Mouse (Mus musculus) neural tube, embryonic 12.5 days (tissue): ENCODE measurements around the gene Ppif. TPM values are rescaled to one million over a fixed set of nuclear protein-coding genes. Genes with fewer than 3 reads are reported as not detected.

Experiments used
- ATAC-seq: fragments of 200-750 bp; cut with Nextera tagmentation; 2 replicates; pipeline ENCODE4 v1.8.0; 2017; ENCODE audit warnings: low read depth, mild to moderate bottlenecking, moderate TSS enrichment, moderate library complexity; ENCODE audit not compliant: low FRiP score
- H3K27ac ChIP-seq: fragments of 300-500 bp; sonication (generic); 2 replicates; pipeline ENCODE4 v1.5.1; 2016
- H3K27me3 ChIP-seq: fragments of 300-500 bp; sonication (generic); replicated peaks from 2 replicates; pipeline ENCODE4 v1.6.1; 2016; ENCODE audit warnings: mild to moderate bottlenecking
- H3K36me3 ChIP-seq: fragments of 300-500 bp; sonication (generic); 2 replicates; pipeline ENCODE4 v1.6.1; 2016; ENCODE audit warnings: mild to moderate bottlenecking
- H3K4me1 ChIP-seq: fragments of 300-500 bp; sonication (generic); 2 replicates; pipeline ENCODE4 v1.6.1; 2016
- H3K4me2 ChIP-seq: fragments of 300-500 bp; sonication (generic); replicated peaks from 2 replicates; pipeline ENCODE4 v1.6.1; 2016; ENCODE audit warnings: mild to moderate bottlenecking
- H3K4me3 ChIP-seq: fragments of 300-500 bp; sonication (generic); 2 replicates; pipeline ENCODE4 v1.5.1; 2016
- H3K9ac ChIP-seq: fragments of 300-500 bp; sonication (generic); 2 replicates; pipeline ENCODE4 v1.6.1; 2016; ENCODE audit warnings: mild to moderate bottlenecking
- H3K9me3 ChIP-seq: fragments of 300-500 bp; sonication (generic); 2 replicates; pipeline ENCODE4 v1.6.1; 2016; ENCODE audit warnings: mild to moderate bottlenecking
- WGBS: fragments of 180-500 bp; shearing (Covaris S2); methylation state at CpG from one replicate; pipeline ENCODE4 v1.1.7; 2016; 5-methylcytosine and 5-hydroxymethylcytosine counted together
- polyA plus RNA-seq: library from polyadenylated mRNA; unstranded; fragments of >200 nt; fragmentation: Nextera tagmentation; extraction: Ambion mirVana; gene quantifications from 2 replicates; pipeline ENCODE4 v1.2.1, GENCODE M21; 2016

Gene Ppif
- polyA plus RNA-seq, 1 experiment from 2014 or later, result 24.7 TPM

DNA sequence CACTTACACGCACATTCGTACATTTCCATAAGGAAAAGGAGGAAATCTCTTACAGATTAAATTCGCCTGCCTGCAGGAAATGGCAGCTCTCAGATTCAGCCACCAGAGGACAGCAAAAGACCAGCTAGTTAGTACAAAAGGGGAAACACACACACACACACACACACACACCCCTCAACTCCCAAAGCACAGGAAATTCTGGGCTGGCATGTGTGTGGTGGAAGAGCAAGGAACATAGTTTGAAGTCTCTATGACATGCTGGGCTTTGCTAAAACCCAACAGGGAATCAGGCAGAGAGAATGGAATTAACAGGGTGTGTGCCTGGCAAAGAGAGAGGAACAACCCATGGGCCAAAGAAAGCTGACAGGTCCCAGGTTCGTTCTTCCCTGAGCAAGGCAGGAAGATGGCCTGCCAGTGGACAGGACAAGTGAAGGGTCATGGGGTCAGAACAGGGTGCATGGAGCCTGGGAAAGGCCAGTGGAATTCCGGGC lies 13.8 kb downstream of the Ppif start:
- Histone ChIP-seq H3K9me3 (no peaks in the 10 kb centered on the region), H3K36me3 (no peaks in the 10 kb centered on the region), H3K9ac (no peak overlapping the region), H3K4me3 (no peak overlapping the region), H3K4me2 (no peak overlapping the region), H3K27me3 (no peaks in the 10 kb centered on the region), H3K27ac (no peak overlapping the region), H3K4me1 (peaks cover 6% of the 10 kb centered on the region; the same call in 1 of the 2 replicates)
- ATAC-seq, result no peak
- 70% methylated on average over 5 of the region's 5 CpGs for WGBS

DNA sequence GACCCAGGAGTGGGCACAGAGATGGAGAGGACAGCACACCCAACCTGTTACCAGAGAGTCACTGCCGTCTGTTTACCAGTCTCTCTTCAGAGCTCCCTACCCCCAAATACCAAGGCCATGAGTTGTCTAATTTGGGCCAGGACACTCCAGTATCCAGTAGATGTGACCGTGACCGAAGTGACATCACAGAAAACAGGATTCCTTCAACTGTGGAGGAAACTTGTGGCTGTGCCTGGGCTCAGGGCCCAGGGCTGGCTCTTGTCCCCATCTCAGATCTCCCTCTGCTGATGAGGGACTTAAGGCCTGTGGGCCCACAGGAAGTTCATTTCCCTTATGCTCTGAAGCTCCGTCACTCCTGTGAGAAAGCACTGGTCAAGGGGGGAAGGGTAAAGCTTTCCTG lies 14.5 kb downstream of the Ppif start:
- peaks cover 6% of the 10 kb centered on the region; the same call in 1 of the 2 replicates for H3K4me1 ChIP-seq
- H3K9ac ChIP-seq, result no peak overlapping the region
- H3K9me3 ChIP-seq, result no peaks in the 10 kb centered on the region
- no peak for ATAC-seq
- H3K4me2 ChIP-seq, result no peak overlapping the region
- H3K4me3 ChIP-seq, result no peak overlapping the region
- no peaks in the 10 kb centered on the region for H3K36me3 ChIP-seq
- no peaks in the 10 kb centered on the region for H3K27me3 ChIP-seq
- 80% methylated on average over 4 of the region's 4 CpGs for WGBS
- H3K27ac ChIP-seq, result no peak overlapping the region

DNA sequence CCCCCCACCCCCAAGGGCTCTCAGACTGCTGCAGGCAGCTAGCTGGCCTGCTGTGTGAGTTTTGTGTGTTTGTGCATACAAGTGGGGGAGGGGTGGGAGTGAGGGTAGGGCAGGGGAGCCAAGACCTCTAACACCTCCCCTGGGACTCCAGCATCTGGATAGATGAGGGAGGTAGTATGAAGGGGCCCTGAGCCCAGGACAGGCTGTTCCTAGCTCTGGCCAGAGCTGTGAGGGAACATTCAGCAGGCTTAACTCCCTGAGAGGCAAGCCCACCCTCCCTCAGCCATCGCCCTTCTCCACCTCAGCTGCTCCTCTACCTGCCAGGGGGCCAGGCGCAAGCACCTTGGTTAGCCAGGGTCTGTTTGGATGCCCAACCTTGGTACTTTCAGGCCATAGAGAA lies 15.0 kb downstream of the Ppif start:
- Histone ChIP-seq H3K4me3 (no peak overlapping the region), H3K4me2 (no peak overlapping the region), H3K9ac (no peak overlapping the region), H3K27me3 (no peaks in the 10 kb centered on the region), H3K27ac (no peak overlapping the region), H3K36me3 (no peaks in the 10 kb centered on the region), H3K9me3 (no peaks in the 10 kb centered on the region), H3K4me1 (peaks cover 6% of the 10 kb centered on the region; the same call in 1 of the 2 replicates)
- ATAC-seq, result no peak
- WGBS, result 85% methylated on average over 2 of the region's 2 CpGs

DNA sequence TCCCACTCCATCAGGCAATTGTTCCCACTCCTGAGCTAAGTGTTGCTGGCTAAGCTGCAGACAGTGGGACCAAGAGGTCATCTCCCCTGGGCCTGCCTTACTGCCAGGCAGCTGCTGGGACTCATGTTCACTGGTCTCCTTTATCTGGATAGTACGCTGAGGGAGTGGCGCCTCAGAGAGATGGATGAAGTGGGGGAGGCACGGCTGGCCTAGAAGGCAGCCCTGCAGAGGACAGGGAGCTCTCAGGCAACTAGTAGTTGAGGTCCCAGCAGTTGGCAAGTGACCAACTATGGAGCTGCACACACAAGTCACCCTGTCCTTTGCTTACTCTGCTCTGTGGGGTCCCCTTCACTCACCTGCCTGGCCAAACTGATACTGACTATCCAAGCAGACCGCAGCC lies 16.1 kb downstream of the Ppif start:
- H3K27ac ChIP-seq, result no peak overlapping the region
- no peak for ATAC-seq
- WGBS, result 58% methylated on average over 4 of the region's 4 CpGs
- no peaks in the 10 kb centered on the region for H3K27me3 ChIP-seq
- H3K4me1 ChIP-seq, result peaks cover 6% of the 10 kb centered on the region; the same call in 1 of the 2 replicates
- H3K36me3 ChIP-seq, result 0 out of 2 replicates have a peak, but pooled peaks cover 5% of the 10 kb centered on the region
- no peak overlapping the region for H3K4me2 ChIP-seq
- no peak overlapping the region for H3K9ac ChIP-seq
- no peaks in the 10 kb centered on the region for H3K9me3 ChIP-seq
- no peak overlapping the region for H3K4me3 ChIP-seq

GRCm38 (mm10) chr14:25710681-25711080 lies 16.7 kb downstream of the Ppif start:
- 66% methylated on average over 4 of the region's 4 CpGs for WGBS
- no peak overlapping the region for H3K9ac ChIP-seq
- H3K4me1 ChIP-seq, result peaks cover 6% of the 10 kb centered on the region; the same call in 1 of the 2 replicates

GRCm38 (mm10) chr14:25711177-25711576 lies 17.2 kb downstream of the Ppif start:
- H3K36me3 ChIP-seq, result 0 out of 2 replicates have a peak, but pooled peaks cover 5% of the 10 kb centered on the region
- H3K4me2 ChIP-seq, result no peak overlapping the region
- H3K4me1 ChIP-seq, result peaks cover 6% of the 10 kb centered on the region; the same call in 1 of the 2 replicates
- H3K9me3 ChIP-seq, result no peaks in the 10 kb centered on the region
- 78% methylated on average over 7 of the region's 7 CpGs for WGBS
- no peaks in the 10 kb centered on the region for H3K27me3 ChIP-seq
- no peak overlapping the region for H3K4me3 ChIP-seq
- no peak for ATAC-seq
- H3K9ac ChIP-seq, result no peak overlapping the region
- H3K27ac ChIP-seq, result no peak overlapping the region

More at GRCm38 (mm10) chr14:25710681-25711080, 16.7 kb downstream of the Ppif start:
- H3K9me3 ChIP-seq, result no peaks in the 10 kb centered on the region
- H3K4me2 ChIP-seq, result no peak overlapping the region
- no peak overlapping the region for H3K4me3 ChIP-seq
- no peak overlapping the region for H3K27ac ChIP-seq
- 0 out of 2 replicates have a peak, but pooled peaks cover 5% of the 10 kb centered on the region for H3K36me3 ChIP-seq
- no peaks in the 10 kb centered on the region for H3K27me3 ChIP-seq
- no peak for ATAC-seq

DNA sequence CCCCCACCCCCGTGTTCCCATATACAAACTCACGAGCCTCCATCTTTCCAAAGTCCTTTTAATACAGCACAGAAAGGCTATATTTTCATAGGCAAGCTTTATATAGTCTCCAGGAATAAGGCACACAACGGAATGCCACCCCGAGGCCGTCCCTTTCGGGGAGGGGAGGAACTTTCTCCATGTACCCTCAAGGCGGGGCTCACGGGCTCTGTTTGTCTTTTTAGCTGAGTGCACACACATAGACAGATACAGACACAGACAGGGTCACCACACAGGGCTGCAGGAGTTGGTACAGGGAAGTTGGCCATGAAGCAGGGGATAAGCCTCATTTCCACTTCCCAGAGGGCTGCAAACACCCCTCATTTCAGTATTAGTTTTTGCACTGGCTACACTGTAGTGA lies 17.6 kb downstream of the Ppif start:
- Histone ChIP-seq H3K9ac (no peak overlapping the region), H3K4me1 (peaks cover 6% of the 10 kb centered on the region; the same call in 1 of the 2 replicates), H3K27me3 (no peaks in the 10 kb centered on the region), H3K4me2 (no peak overlapping the region), H3K36me3 (0 out of 2 replicates have a peak, but pooled peaks cover 5% of the 10 kb centered on the region), H3K4me3 (no peak overlapping the region), H3K27ac (no peak overlapping the region), H3K9me3 (no peaks in the 10 kb centered on the region)
- 67% methylated on average over 8 of the region's 8 CpGs for WGBS
- no peak for ATAC-seq

DNA sequence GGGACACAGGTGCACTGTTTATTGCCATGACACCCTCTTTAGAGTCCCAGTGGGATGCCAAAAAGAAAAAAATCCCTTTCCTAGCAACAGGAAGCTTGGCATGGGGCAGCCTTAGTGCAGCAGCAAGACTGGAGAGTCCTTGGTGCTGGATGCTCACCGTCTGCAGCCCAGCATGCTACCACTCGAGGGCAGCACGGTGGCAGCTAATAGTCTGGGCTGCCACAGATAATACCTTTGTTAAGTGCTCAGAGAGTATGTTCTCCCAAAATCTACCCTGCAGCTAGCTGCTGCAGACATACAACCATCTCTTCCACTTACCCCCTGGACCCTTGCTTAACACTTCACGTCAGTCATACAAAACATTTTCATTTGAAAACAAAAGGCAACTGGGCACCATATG lies 19.5 kb downstream of the Ppif start:
- H3K4me3 ChIP-seq, result no peak overlapping the region
- no peak overlapping the region for H3K4me2 ChIP-seq
- H3K4me1 ChIP-seq, result peaks cover 10% of the 10 kb centered on the region
- 16% methylated on average over 4 of the region's 4 CpGs for WGBS
- H3K36me3 ChIP-seq, result 0 out of 2 replicates have a peak, but pooled peaks cover 5% of the 10 kb centered on the region
- no peak overlapping the region for H3K9ac ChIP-seq
- no peak for ATAC-seq
- no peaks in the 10 kb centered on the region for H3K27me3 ChIP-seq
- H3K9me3 ChIP-seq, result no peaks in the 10 kb centered on the region
- H3K27ac ChIP-seq, result no peak overlapping the region

- WGBS, result 82% methylated on average over 1 of the region's 1 CpGs
- no peak overlapping the region for H3K4me2 ChIP-seq
- H3K27me3 ChIP-seq, result no peaks in the 10 kb centered on the region
- H3K36me3 ChIP-seq, result peaks cover 11% of the 10 kb centered on the region; the same call in 1 of the 2 replicates
- H3K9ac ChIP-seq, result no peak overlapping the region
- H3K4me3 ChIP-seq, result no peak overlapping the region
- H3K4me1 ChIP-seq, result peaks cover 12% of the 10 kb centered on the region
- no peak overlapping the region for H3K27ac ChIP-seq
- no peak for ATAC-seq
- H3K9me3 ChIP-seq, result no peaks in the 10 kb centered on the region
Observed at GRCm38 (mm10) chr14:25716528-25716927, 22.6 kb downstream of the Ppif start.

DNA sequence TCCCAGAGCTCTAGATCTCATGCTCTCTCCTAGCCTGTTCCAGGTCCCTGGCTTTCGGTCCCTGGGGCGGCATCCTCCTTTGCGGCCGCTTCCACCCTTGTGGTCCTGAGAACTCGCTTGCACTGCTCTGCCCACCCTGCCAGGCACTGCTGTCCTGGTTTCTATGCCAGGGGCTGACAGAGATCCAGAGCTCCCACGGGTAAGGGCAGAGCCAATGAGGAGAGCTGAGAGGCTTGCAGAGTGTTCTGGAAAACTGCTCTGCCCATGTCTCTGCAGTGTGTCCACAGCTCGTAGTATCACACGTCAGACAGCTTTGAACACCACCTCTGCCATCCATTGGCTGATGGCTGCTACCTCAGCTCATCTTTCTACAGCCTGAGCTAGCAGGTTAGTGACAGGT lies 23.8 kb downstream of the Ppif start:
- Histone ChIP-seq H3K36me3 (peaks cover 11% of the 10 kb centered on the region; the same call in 1 of the 2 replicates), H3K27me3 (no peaks in the 10 kb centered on the region), H3K9ac (no peak overlapping the region), H3K4me3 (no peak overlapping the region), H3K4me2 (no peak overlapping the region), H3K4me1 (peaks cover 12% of the 10 kb centered on the region), H3K27ac (no peak overlapping the region), H3K9me3 (no peaks in the 10 kb centered on the region)
- WGBS, result 87% methylated on average over 8 of the region's 8 CpGs
- no peak for ATAC-seq

DNA sequence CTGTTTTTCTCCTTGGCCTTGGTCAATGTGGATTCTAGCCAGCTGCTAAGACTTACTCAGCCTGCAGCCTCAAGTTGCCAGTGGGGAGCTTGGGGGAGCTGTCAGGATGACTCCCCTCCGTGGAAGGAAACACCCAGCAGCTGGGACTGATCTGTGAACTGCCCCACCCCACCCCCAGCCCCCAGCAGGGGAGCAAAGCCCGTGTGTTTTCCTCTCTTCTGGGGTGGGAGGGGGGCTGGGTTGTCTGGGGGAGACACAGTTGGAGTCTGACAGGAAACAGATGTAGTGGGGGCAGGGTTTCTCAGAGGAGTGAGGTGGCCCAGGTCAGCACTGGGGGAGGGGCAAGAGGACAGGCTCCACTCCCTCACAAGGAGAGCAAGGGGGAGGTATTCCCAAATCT lies 24.5 kb downstream of the Ppif start:
- Histone ChIP-seq H3K4me2 (no peak overlapping the region), H3K4me3 (no peak overlapping the region), H3K36me3 (peaks cover 11% of the 10 kb centered on the region; the same call in 1 of the 2 replicates), H3K27ac (no peak overlapping the region), H3K9me3 (no peaks in the 10 kb centered on the region), H3K4me1 (peaks cover 12% of the 10 kb centered on the region), H3K27me3 (no peaks in the 10 kb centered on the region), H3K9ac (no peak overlapping the region)
- no peak for ATAC-seq
- WGBS, result 2% methylated on average over 2 of the region's 2 CpGs

GRCm38 (mm10) chr14:25719371-25719770 lies 25.4 kb downstream of the Ppif start:
- no peak for ATAC-seq
- WGBS, result 65% methylated on average over 9 of the region's 9 CpGs
- Histone ChIP-seq H3K9me3 (no peaks in the 10 kb centered on the region), H3K4me2 (no peak overlapping the region), H3K27ac (no peak overlapping the region), H3K9ac (no peak overlapping the region), H3K36me3 (peaks cover 11% of the 10 kb centered on the region; the same call in 1 of the 2 replicates), H3K4me1 (peaks cover 15% of the 10 kb centered on the region), H3K27me3 (no peaks in the 10 kb centered on the region), H3K4me3 (no peak overlapping the region)
